Mouse (Mus musculus): ENCODE results near the gene Exoc4. TPM values are rescaled to one million over a fixed set of nuclear protein-coding genes. Genes with fewer than 3 reads are reported as not detected.

Gene Exoc4
- polyA plus RNA-seq, 1 experiment from 2014 or later: 9.5 TPM

DNA sequence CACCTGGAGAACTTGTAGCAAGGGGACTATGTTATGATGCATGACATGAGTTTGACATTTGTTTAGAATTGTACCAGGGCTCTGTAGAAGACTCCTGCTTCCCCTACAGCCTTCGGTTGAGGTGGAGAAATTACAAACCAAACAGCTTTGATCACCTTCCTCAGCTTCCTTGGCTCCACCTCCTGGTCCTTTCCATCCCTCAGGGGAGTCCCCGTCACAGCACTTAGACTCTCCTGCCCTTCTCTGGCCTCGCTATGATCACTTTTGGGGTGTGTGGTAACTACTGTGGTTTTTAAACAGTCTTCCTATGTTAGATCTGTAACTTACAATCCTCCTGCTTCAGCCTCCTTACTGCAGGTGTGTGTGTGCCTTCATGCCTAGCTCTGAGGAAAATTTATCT is 434.6 kb downstream of the Exoc4 start:
- no peak overlapping the region for H3K4me3 ChIP-seq (ENCODE audit: low read depth, low read length)
- 58% methylated on average over 3 of the region's 3 CpGs for WGBS
- no peak for TF ChIP-seq EP300 (optimal IDR thresholded peaks at IDR 0.05)
- TF ChIP-seq CTCF (IDR thresholded peaks at IDR 0.05; ENCODE audit: low read depth): no peak
- no peaks in the 10 kb centered on the region for H3K9me3 ChIP-seq (ENCODE audit: control insufficient read depth, low read length)
- no peak overlapping the region for H3K4me2 ChIP-seq (replicated peaks; ENCODE audit: low read depth)
- ATAC-seq (ENCODE audit: low FRiP score, low TSS enrichment) (no peak), DNase-seq (ENCODE audit: low spot score) (no peak)
- no peaks in the 10 kb centered on the region for H3K4me1 ChIP-seq (replicated peaks; ENCODE audit: control insufficient read depth, insufficient read depth)
- H3K27ac ChIP-seq (replicated peaks): no peak overlapping the region
- no peak overlapping the region for H3K9ac ChIP-seq (ENCODE audit: low read length)
- H3K36me3 ChIP-seq (ENCODE audit: control insufficient read depth, insufficient read depth, low read length): no peaks in the 10 kb centered on the region
- no peaks in the 10 kb centered on the region for H3K27me3 ChIP-seq (ENCODE audit: control insufficient read depth, insufficient read depth, low read length)

GRCm38 (mm10) chr6:33685321-33685720 is 436.4 kb downstream of the Exoc4 start:
- no peak overlapping the region for H3K27ac ChIP-seq (replicated peaks)
- no peak overlapping the region for H3K4me3 ChIP-seq (ENCODE audit: low read depth, low read length)
- DNase-seq (ENCODE audit: low spot score): no peak
- ATAC-seq (ENCODE audit: low FRiP score, low TSS enrichment): no peak
- TF ChIP-seq CTCF (IDR thresholded peaks at IDR 0.05; ENCODE audit: low read depth) (no peak), EP300 (optimal IDR thresholded peaks at IDR 0.05) (no peak)
- no peak overlapping the region for H3K4me2 ChIP-seq (replicated peaks; ENCODE audit: low read depth)
- H3K9me3 ChIP-seq (ENCODE audit: control insufficient read depth, low read length): no peaks in the 10 kb centered on the region
- no peaks in the 10 kb centered on the region for H3K27me3 ChIP-seq (ENCODE audit: control insufficient read depth, insufficient read depth, low read length)
- H3K4me1 ChIP-seq (replicated peaks; ENCODE audit: control insufficient read depth, insufficient read depth): no peaks in the 10 kb centered on the region
- 71% methylated on average over 2 of the region's 2 CpGs for WGBS
- H3K36me3 ChIP-seq (ENCODE audit: control insufficient read depth, insufficient read depth, low read length): no peaks in the 10 kb centered on the region
- no peak overlapping the region for H3K9ac ChIP-seq (ENCODE audit: low read length)

DNA sequence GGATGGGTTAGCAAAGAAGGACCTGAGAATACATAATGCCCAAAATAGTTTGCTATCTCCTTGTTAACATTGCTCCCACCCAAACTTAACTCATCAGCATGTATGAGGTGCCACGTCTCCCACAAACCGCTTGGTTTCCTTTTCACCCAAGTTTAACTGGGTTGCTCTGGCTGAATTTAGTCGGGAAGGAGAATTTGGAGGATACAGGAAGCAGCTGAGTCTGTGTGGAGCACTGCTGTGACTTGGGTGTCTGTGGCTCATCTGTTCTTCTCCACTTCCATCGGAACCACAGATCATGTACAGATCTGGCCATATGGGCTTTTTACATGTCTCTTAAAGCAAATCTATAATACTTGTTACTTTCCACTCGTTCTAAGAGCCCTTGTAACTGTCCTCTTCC is 441.7 kb downstream of the Exoc4 start:
- Histone ChIP-seq H3K4me1 (replicated peaks; ENCODE audit: control insufficient read depth, insufficient read depth) (no peaks in the 10 kb centered on the region), H3K9ac (ENCODE audit: low read length) (no peak overlapping the region), H3K4me3 (ENCODE audit: low read depth, low read length) (no peak overlapping the region), H3K27ac (replicated peaks) (no peak overlapping the region), H3K9me3 (ENCODE audit: control insufficient read depth, low read length) (no peaks in the 10 kb centered on the region), H3K27me3 (ENCODE audit: control insufficient read depth, insufficient read depth, low read length) (no peaks in the 10 kb centered on the region), H3K4me2 (replicated peaks; ENCODE audit: low read depth) (no peak overlapping the region), H3K36me3 (ENCODE audit: control insufficient read depth, insufficient read depth, low read length) (no peaks in the 10 kb centered on the region)
- TF ChIP-seq EP300 (optimal IDR thresholded peaks at IDR 0.05) (no peak), CTCF (IDR thresholded peaks at IDR 0.05; ENCODE audit: low read depth) (no peak)
- DNase-seq (ENCODE audit: low spot score) (no peak), ATAC-seq (ENCODE audit: low FRiP score, low TSS enrichment) (no peak)
- 87% methylated on average over 5 of the region's 5 CpGs for WGBS

GRCm38 (mm10) chr6:33696976-33697375 is 448.1 kb downstream of the Exoc4 start:
- 88% methylated on average over 1 of the region's 1 CpGs for WGBS
- H3K4me2 ChIP-seq (replicated peaks; ENCODE audit: low read depth): no peak overlapping the region
- H3K9ac ChIP-seq (ENCODE audit: low read length): no peak overlapping the region
- H3K9me3 ChIP-seq (ENCODE audit: control insufficient read depth, low read length): no peaks in the 10 kb centered on the region
- DNase-seq (ENCODE audit: low spot score) (no peak), ATAC-seq (ENCODE audit: low FRiP score, low TSS enrichment) (no peak)
- H3K27ac ChIP-seq (replicated peaks): no peak overlapping the region
- H3K27me3 ChIP-seq (ENCODE audit: control insufficient read depth, insufficient read depth, low read length): no peaks in the 10 kb centered on the region
- no peaks in the 10 kb centered on the region for H3K36me3 ChIP-seq (ENCODE audit: control insufficient read depth, insufficient read depth, low read length)
- no peaks in the 10 kb centered on the region for H3K4me1 ChIP-seq (replicated peaks; ENCODE audit: control insufficient read depth, insufficient read depth)
- no peak overlapping the region for H3K4me3 ChIP-seq (ENCODE audit: low read depth, low read length)
- TF ChIP-seq CTCF (IDR thresholded peaks at IDR 0.05; ENCODE audit: low read depth) (no peak), EP300 (optimal IDR thresholded peaks at IDR 0.05) (no peak)

DNA sequence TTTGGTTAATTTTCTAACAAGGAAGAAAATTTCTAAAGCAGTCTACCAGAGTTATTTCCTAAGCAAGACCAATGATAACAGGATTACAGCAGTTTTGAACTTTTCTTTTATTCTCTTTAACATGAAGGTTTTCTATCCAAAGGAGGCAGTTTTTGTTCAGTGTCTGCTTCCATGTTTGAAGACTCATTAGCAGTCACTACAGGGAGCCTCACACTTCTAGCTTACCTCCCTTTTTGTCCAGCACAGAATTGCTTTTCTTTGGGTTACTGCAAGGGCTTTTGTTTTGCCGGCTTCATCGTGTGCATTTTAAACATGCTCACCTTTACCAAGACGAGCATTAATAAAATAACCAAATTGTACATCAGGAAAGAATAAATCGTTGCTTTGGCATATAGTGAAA is 460.0 kb downstream of the Exoc4 start:
- DNase-seq (ENCODE audit: low spot score) (no peak), ATAC-seq (ENCODE audit: low FRiP score, low TSS enrichment) (no peak)
- Histone ChIP-seq H3K4me3 (ENCODE audit: low read depth, low read length) (no peak overlapping the region), H3K27me3 (ENCODE audit: control insufficient read depth, insufficient read depth, low read length) (no peaks in the 10 kb centered on the region), H3K4me2 (replicated peaks; ENCODE audit: low read depth) (no peak overlapping the region), H3K27ac (replicated peaks) (no peak overlapping the region), H3K9me3 (ENCODE audit: control insufficient read depth, low read length) (no peaks in the 10 kb centered on the region), H3K4me1 (replicated peaks; ENCODE audit: control insufficient read depth, insufficient read depth) (no peaks in the 10 kb centered on the region), H3K36me3 (ENCODE audit: control insufficient read depth, insufficient read depth, low read length) (no peaks in the 10 kb centered on the region), H3K9ac (ENCODE audit: low read length) (no peak overlapping the region)
- 80% methylated on average over 4 of the region's 4 CpGs for WGBS
- TF ChIP-seq CTCF (IDR thresholded peaks at IDR 0.05; ENCODE audit: low read depth): no peak
- TF ChIP-seq EP300 (optimal IDR thresholded peaks at IDR 0.05): no peak

- Histone ChIP-seq H3K4me2 (replicated peaks; ENCODE audit: low read depth) (no peak overlapping the region), H3K4me3 (ENCODE audit: low read depth, low read length) (no peak overlapping the region), H3K4me1 (replicated peaks; ENCODE audit: control insufficient read depth, insufficient read depth) (no peaks in the 10 kb centered on the region), H3K27ac (replicated peaks) (no peak overlapping the region), H3K9ac (ENCODE audit: low read length) (no peak overlapping the region), H3K27me3 (ENCODE audit: control insufficient read depth, insufficient read depth, low read length) (no peaks in the 10 kb centered on the region), H3K36me3 (ENCODE audit: control insufficient read depth, insufficient read depth, low read length) (no peaks in the 10 kb centered on the region), H3K9me3 (ENCODE audit: control insufficient read depth, low read length) (no peaks in the 10 kb centered on the region)
- DNase-seq (ENCODE audit: low spot score) (no peak), ATAC-seq (ENCODE audit: low FRiP score, low TSS enrichment) (no peak)
- TF ChIP-seq CTCF (IDR thresholded peaks at IDR 0.05; ENCODE audit: low read depth) (no peak), EP300 (optimal IDR thresholded peaks at IDR 0.05) (no peak)
- WGBS: 73% methylated on average over 5 of the region's 5 CpGs
These were observed 460.5 kb downstream of the Exoc4 start for GRCm38 (mm10) chr6:33709340-33709739.
